Mouse (Mus musculus) midbrain, postnatal 0 days (tissue): ENCODE measurements around the gene Elp5. TPM values are rescaled to one million over a fixed set of nuclear protein-coding genes. Genes with fewer than 3 reads are reported as not detected.

Experiments
- ATAC-seq: fragments of 200-750 bp; cut with Nextera tagmentation; 2 replicates; pipeline ENCODE4 v1.8.0; 2017; ENCODE audit warnings: moderate number of reproducible peaks, mild to moderate bottlenecking, moderate TSS enrichment, moderate library complexity; ENCODE audit not compliant: low FRiP score
- DNase-seq: peaks from one replicate; pipeline ENCODE4 v3.0.0-alpha.2; 2015; ENCODE audit warnings: low spot score
- H3K27ac ChIP-seq: fragments of 300-500 bp; sonication (generic); 2 replicates; pipeline ENCODE4 v1.5.1; 2014; ENCODE audit warnings: low read depth, mild to moderate bottlenecking, low read length, mixed read lengths
- H3K27me3 ChIP-seq: fragments of 300-500 bp; sonication (generic); 2 replicates; pipeline ENCODE4 v1.6.1; 2014; ENCODE audit warnings: low read length, control low read depth, mixed read lengths; ENCODE audit not compliant: insufficient read depth
- H3K36me3 ChIP-seq: fragments of 300-500 bp; sonication (generic); 2 replicates; pipeline ENCODE4 v1.6.1; 2014; ENCODE audit warnings: low read length, control low read depth, mixed read lengths; ENCODE audit not compliant: insufficient read depth
- H3K4me1 ChIP-seq: fragments of 300-500 bp; sonication (generic); 2 replicates; pipeline ENCODE4 v1.6.1; 2014; ENCODE audit warnings: mild to moderate bottlenecking, control low read depth, antibody characterized with exemption, low read length, mixed read lengths; ENCODE audit not compliant: insufficient read depth
- H3K4me2 ChIP-seq: fragments of 300-500 bp; sonication (generic); 2 replicates; pipeline ENCODE4 v1.6.1; 2014; ENCODE audit warnings: low read depth, mild to moderate bottlenecking, low read length, mixed read lengths; ENCODE audit not compliant: poor library complexity, severe bottlenecking
- H3K4me3 ChIP-seq: fragments of 300-500 bp; sonication (generic); 2 replicates; pipeline ENCODE4 v1.5.1; 2014; ENCODE audit warnings: low read depth, mild to moderate bottlenecking, low read length, moderate library complexity
- H3K9ac ChIP-seq: fragments of 300-500 bp; sonication (generic); replicated peaks from 2 replicates; pipeline ENCODE4 v1.6.1; 2014; ENCODE audit warnings: mild to moderate bottlenecking, low read length, moderate library complexity, mixed read lengths; ENCODE audit not compliant: poor library complexity, severe bottlenecking
- H3K9me3 ChIP-seq: fragments of 300-500 bp; sonication (generic); 2 replicates; pipeline ENCODE4 v1.6.1; 2016; ENCODE audit warnings: low read length, control low read depth
- CTCF ChIP-seq: IDR thresholded peaks from 2 replicates; pipeline ENCODE4 v1.5.1; 2016; ENCODE audit warnings: antibody characterized with exemption, mild to moderate bottlenecking
- WGBS: fragments of 180-500 bp; shearing (Covaris S2); extraction: QIAGEN DNeasy Blood & Tissue Kit; methylation state at CpG from one replicate; pipeline ENCODE4 v1.1.7; 2014; 5-methylcytosine and 5-hydroxymethylcytosine counted together
- polyA plus RNA-seq: library from polyadenylated mRNA; unstranded; fragments of >200 nt; fragmentation: Nextera tagmentation; extraction: Ambion mirVana; gene quantifications from 2 replicates; pipeline ENCODE4 v1.2.1, GENCODE M21; 2015
- total RNA-seq: library from RNA; depleted of rRNA; stranded (reverse); fragments of >200 nt; gene quantifications from 2 replicates; pipeline ENCODE4 v1.2.3, GENCODE M21; 2014; rRNA removed

Gene Elp5
- 109 and 157 TPM in 2 replicates for total RNA-seq
- 171 and 182 TPM in 2 replicates for polyA plus RNA-seq

DNA sequence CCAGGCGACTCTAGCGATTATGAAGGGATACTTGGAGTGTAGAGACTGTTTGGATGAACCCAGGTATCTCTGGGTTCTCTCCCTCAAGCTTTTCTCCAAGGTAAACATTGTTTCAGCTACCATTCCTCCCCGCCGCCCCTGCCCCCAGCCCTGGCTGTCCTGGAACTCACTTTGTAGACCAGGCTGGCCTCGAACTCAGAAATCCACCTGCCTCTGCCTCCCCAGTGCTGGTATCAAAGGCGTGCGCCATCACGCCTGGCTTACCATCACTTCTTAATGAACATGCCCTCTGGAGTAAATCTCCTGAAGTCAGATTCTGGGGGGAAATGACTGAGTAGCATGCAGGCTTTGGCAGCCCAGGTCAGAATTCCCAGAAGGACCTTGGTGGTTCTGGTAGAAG, at the start of gene Elp5:
Elp5 (minus strand) TSS at position 293 of the 400 bp plus-strand sequence.
- 69% methylated on average over 8 of the region's 8 CpGs for WGBS
- H3K36me3 ChIP-seq, result peaks cover 19% of the 10 kb centered on the region
- H3K27ac ChIP-seq, result peak within 1 kb of the TSS; percentile 97
- H3K4me2 ChIP-seq, result peak within 1 kb of the TSS; percentile 90
- no peak for DNase-seq
- no peak for ATAC-seq
- H3K9me3 ChIP-seq, result no peaks in the 10 kb centered on the region
- peak within 1 kb of the TSS; percentile 89 for H3K4me3 ChIP-seq
- TF ChIP-seq CTCF, result no peak
- H3K4me1 ChIP-seq, result peaks cover 17% of the 10 kb centered on the region
- H3K27me3 ChIP-seq, result no peaks in the 10 kb centered on the region
- H3K9ac ChIP-seq, result peak within 1 kb of the TSS; percentile 87

DNA sequence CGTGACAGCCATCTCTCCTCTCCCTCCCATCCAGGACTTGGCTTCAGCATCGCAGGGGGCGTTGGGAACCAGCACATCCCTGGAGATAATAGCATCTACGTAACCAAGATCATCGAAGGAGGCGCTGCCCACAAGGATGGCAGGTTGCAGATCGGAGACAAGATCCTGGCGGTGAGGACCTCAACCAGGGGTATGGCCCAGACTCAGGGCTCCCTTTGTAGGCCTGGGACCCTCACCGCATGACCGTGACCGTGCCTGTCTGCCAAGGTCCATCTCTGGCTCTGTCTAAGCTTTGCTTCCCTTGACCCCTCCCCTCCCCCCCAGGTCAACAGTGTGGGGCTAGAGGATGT, 49.0 kb upstream of the Elp5 start:
- WGBS, result 94% methylated on average over 11 of the region's 11 CpGs
- Histone ChIP-seq H3K27me3 (no peaks in the 10 kb centered on the region), H3K4me1 (peaks cover 34% of the 10 kb centered on the region), H3K9ac (no peak overlapping the region), H3K4me2 (no peak overlapping the region), H3K27ac (no peak overlapping the region), H3K4me3 (no peak overlapping the region), H3K9me3 (no peaks in the 10 kb centered on the region), H3K36me3 (peaks cover 36% of the 10 kb centered on the region)
- ATAC-seq, result no peak
- TF ChIP-seq CTCF, result no peak
- DNase-seq, result no peak

DNA sequence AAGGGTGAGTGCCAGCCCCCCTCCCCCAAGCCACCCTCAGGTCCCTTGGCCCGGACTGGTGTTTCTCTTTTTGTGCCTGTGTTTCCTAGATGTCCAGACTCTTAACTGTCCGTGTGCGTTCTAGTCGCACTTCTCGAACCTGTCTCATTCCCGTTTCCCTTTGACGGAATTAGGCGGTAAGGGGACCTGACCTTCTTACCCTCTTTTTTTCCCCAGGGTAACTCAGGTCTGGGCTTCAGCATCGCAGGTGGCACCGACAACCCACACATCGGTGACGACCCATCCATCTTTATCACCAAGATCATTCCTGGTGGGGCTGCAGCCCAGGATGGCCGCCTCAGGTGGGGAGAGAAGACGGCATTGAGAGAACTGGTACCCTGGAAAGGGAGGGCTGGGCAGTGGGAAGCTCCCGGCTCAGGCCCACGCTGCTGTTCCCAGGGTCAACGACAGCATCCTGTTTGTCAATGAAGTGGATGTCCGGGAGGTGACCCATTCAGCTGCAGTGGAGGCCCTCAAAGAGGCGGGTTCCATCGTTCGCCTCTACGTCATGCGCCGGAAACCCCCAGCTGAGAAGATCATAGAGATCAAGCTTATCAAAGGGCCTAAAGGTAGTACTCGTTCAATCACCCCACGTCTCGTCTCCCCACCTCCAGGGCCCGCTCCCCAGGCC, 48.5 kb upstream of the Elp5 start:
- TF ChIP-seq CTCF, result no peak
- H3K9ac ChIP-seq, result no peak overlapping the region
- H3K4me3 ChIP-seq, result peak overlapping the region; percentile 30; the same call in 1 of the 2 replicates
- H3K27me3 ChIP-seq, result no peaks in the 10 kb centered on the region
- ATAC-seq (no peak), DNase-seq (no peak)
- H3K27ac ChIP-seq, result peak overlapping the region; percentile 90; the same call in 1 of the 2 replicates
- H3K36me3 ChIP-seq, result peaks cover 36% of the 10 kb centered on the region
- peak overlapping the region; percentile 58 for H3K4me2 ChIP-seq
- H3K4me1 ChIP-seq, result peaks cover 37% of the 10 kb centered on the region
- 91% methylated on average over 28 of the region's 28 CpGs for WGBS
- no peaks in the 10 kb centered on the region for H3K9me3 ChIP-seq

DNA sequence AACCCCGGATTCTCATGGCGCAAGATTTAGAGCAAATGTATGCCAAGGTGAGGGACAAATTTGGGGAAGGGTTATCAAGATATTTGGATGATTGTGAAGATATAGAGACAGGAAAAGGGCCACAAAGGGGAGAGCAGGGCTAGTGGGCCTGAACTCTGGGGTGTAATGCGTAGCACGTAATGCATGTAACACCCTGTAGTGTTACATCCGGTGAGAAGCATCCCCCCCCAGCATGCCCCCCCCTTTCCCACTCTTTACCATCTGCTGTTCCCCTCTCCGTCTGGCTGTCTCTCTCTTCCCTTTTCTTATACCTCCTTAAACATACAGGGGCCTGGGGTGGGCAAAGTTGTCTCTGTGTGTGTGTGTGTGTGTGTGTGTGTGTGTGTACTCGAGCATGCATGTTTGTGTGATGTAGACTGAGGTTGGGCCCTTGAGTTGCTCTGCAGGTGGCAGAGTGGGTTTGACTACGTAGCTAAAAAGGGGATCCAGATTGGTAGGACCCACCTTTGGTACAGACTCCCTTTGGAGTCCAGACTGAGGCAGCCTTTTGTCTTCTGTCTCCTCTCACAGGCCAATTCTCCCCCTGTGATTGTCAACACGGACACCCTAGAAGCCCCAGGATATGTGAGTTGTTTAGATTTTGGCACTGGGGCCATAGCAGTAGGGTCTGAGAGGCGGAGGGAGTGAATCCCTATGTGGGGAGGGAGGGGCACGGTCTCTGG, 47.7 kb upstream of the Elp5 start:
- 20% methylated on average over 11 of the region's 11 CpGs for WGBS
- Histone ChIP-seq H3K27ac (peak overlapping the region; percentile 90), H3K36me3 (peaks cover 33% of the 10 kb centered on the region), H3K4me3 (peak overlapping the region; percentile 30), H3K27me3 (no peaks in the 10 kb centered on the region), H3K9ac (peak overlapping the region; percentile 50), H3K9me3 (no peaks in the 10 kb centered on the region), H3K4me1 (peaks cover 37% of the 10 kb centered on the region), H3K4me2 (peak overlapping the region; percentile 58)
- no peak for TF ChIP-seq CTCF
- peak; percentile 17 for DNase-seq
- ATAC-seq, result peak; percentile 55; the same call in 1 of the 2 replicates

DNA sequence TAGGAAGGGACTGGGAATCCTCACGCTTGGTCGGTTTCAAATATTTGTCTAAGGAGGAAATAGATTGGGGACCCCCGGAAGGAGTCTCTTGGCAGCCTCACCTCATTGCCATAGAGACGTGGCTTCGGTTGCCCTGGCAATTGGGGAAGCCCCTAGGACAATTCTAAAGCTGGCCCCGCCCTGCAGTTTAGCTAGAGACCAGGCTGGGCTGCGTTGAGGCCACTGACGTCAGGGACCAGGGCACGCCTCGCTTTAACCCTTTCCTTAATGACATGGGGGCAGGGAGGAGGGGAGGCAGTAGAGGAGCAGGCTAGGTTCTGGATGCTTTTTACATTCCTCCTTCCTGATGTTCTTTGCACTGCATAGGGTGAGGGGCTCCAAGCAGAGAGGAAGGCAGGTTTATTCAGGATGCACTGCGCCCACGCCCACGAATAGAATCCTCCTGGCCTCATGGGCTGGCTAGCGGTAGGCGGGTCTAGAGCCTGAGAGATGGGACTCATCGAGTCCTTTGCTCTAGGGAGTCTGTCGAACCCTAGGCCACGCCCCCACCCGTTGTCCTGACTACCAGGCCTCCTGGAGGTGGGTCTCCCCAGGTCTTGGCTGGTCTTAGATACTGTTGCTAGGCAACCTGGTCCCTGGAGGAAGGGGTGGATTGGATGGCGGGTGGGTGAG, 46.9 kb upstream of the Elp5 start:
- peak overlapping the region; percentile 58 for H3K4me2 ChIP-seq
- H3K9me3 ChIP-seq, result no peaks in the 10 kb centered on the region
- H3K4me3 ChIP-seq, result peak overlapping the region; percentile 30
- H3K36me3 ChIP-seq, result peaks cover 28% of the 10 kb centered on the region
- ATAC-seq, result peak; percentile 93
- H3K9ac ChIP-seq, result peak overlapping the region; percentile 54
- peaks cover 39% of the 10 kb centered on the region for H3K4me1 ChIP-seq
- H3K27me3 ChIP-seq, result no peaks in the 10 kb centered on the region
- WGBS, result 1% methylated on average over 20 of the region's 20 CpGs
- no peak; the same call in none of the 2 replicates for TF ChIP-seq CTCF
- H3K27ac ChIP-seq, result peak overlapping the region; percentile 90
- DNase-seq, result peak; percentile 99
